Mouse (Mus musculus): ENCODE results near the gene Apoe.

Gene Apoe

DNA sequence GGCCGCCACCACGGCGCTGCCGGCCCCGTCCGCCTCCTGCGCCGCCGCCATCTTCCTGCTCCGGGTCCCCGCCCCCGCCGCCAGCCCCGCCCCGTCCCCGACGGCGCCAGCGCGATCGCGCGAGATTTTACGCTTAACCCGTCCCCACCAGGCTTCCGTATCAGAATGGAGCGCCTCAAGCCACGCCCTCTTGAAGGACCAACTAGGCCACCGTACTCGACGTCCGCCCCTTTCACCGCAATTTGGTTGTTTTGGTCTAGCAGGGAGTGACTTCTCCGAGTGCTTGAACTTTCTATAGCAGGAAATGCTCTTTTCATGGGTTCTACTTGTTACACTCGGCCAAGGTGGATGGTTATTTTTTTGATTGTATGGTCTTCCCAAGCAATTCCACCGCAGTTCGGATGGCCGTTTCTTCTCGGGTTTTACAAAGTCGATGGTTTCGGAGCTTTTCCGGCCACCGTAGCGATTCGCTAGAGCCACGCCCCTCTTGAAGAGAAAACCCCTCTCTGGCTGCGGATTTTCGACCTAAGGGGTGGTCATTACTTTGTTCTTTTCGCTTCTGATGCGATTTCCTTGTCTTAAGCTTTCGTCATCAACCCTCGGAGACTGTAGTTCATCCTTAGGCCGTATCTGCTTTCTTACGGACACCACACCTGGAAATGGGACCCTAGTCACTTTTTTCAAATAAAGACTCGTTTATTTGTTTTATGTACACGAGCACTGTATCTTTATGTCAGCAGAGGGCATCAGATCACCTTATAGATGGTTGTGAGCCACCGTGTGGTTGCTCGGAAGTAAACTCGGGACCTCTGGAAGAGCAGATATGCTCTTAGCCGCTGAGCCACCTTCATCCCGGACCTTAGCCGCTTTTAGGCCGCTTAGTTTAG lies 33.8 kb downstream of the Apoe start, which contains the start of gene Clptm1:
Gene Clptm1 (minus strand): TSS at position 79 of the 887 bp plus-strand sequence.
- peak; percentile 98 for DNase-seq (ENCODE audit: low read depth, low spot score)

DNA sequence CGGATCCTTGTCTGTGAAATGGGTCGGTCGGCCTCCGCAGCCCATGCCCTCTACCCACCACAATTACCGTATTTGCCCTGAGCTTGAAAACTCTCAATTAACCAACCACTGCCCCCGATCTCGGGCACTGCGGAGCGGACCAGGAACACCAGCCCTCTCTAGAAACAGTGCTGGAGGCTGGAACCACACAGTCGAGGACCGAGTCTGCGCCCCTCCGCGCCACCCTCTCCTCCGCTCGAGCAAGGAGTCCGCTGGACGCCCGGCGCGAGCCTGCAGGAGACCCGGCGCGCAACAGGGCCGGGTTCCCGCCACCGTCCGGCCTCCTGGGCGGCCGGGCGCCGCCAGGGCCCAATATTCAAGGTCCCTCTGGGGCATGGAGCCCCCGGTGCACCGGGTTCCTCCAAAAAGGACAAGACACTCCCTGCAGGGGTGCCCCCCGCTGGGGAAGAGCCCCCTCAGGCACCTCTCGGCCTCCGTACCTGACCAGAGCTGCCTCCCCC lies 34.5 kb downstream of the Apoe start:
- DNase-seq (ENCODE audit: low read depth, low spot score) = no peak

GRCm38 (mm10) chr7:19663940-19664339 lies 35.0 kb downstream of the Apoe start:
- peak; percentile 44 for DNase-seq (ENCODE audit: low read depth, low spot score)

DNA sequence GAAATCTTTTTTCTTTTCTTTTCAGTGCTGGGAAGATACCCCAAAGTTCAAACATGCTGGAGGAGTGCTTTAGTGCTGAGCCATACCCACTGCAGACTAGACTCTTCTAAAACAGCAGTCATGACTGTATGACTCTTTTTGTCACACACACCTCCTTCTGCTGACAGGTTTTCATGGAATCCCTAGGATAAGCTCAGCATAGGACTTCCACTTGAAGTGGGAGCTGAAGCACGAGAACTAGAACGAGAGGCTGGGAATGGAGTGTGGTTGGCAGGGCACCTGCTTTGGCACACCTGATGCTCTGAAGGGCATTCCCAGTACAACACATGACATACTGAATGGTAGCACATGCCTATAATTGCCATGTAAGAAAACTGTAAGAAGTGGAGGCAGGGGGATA lies 46.4 kb downstream of the Apoe start:
- DNase-seq (ENCODE audit: low read depth, low spot score) = no peak

DNA sequence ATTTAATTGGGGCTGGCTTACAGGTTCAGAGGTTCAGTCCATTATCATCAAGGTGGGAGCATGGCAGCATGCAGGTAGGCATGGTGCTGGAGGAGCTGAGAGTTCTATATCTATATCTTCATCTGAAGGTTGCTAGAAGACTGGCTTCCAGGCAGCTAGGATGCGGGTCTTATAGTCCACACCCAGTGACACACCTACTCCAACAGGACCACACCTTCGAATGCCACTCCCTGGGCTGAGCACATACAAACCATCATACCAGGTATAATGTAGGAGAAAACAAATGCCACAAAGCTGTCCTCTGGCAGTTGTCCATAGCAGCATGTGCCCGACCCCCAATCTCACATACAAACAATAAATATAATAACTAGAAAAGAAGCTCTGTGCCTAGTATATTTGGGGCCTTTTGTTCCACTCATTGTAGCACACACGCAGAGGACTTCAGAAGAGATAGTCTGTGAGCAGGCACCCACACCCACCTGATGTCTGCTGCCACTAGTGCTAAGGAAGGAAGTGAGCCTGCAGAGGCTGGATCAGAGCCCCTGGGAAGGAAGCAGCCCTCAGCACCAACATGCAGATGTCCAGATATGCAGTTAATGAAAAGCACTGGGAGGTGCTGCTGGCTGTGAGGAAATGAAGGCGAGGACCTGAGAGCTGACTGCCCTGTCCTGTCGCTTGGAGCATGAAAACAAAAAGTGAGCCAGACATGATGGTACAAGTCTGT lies 47.8 kb downstream of the Apoe start:
- no peak for DNase-seq (ENCODE audit: low read depth, low spot score)
